Mouse (Mus musculus) ES-Bruce4 (cell line): ENCODE measurements around the gene Dgcr8.

ENCODE experiments used
- CTCF ChIP-seq: IDR thresholded peaks from one replicate; pipeline ENCODE4 v1.8.1; 2011; ENCODE audit warnings: low read depth, low read length
- EP300 ChIP-seq: IDR thresholded peaks from 2 replicates; pipeline ENCODE4 v1.6.1; 2011; ENCODE audit warnings: low read depth, low read length; ENCODE audit not compliant: insufficient read depth
- POLR2A ChIP-seq: IDR thresholded peaks from one replicate; pipeline ENCODE4 v1.8.1; 2011; ENCODE audit warnings: low read length; ENCODE audit not compliant: insufficient read depth

DNA sequence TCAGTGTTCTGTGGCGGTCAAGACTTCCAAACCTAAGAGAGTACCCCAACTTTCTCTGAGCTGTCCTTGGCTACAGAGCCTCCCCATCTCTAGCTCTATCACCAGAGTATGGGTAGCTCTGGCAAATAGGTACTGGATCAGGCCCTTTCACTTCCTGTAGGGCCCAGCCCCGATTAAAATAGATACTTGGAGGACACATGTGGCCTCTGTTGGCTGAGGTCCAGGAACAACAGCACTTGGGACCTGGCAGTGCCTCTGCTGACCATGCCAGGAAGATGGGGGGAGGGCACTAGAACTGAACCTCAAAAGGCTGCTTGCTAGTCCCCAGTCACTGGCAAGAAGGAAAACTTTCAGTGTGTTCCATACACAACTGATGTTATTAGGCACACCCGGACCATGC lies 44.9 kb upstream of the Dgcr8 start:
- TF ChIP-seq EP300, result no peak
- no peak for TF ChIP-seq CTCF
- no peak for TF ChIP-seq POLR2A
